Mouse (Mus musculus) midbrain, postnatal 0 days (tissue): ENCODE data around the gene Hes3. TPM values are rescaled to one million over a fixed set of nuclear protein-coding genes. Genes with fewer than 3 reads are reported as not detected.
A peak's percentile ranks its signal among the peaks of the same experiment; 100 is the strongest.

Experiments used
- ATAC-seq: fragments of 200-750 bp; cut with Nextera tagmentation; 2 replicates; pipeline ENCODE4 v1.8.0; 2017; ENCODE audit warnings: moderate number of reproducible peaks, mild to moderate bottlenecking, moderate TSS enrichment, moderate library complexity; ENCODE audit not compliant: low FRiP score
- DNase-seq: peaks from one replicate; pipeline ENCODE4 v3.0.0-alpha.2; 2015; ENCODE audit warnings: low spot score
- H3K27ac ChIP-seq: fragments of 300-500 bp; sonication (generic); 2 replicates; pipeline ENCODE4 v1.5.1; 2014; ENCODE audit warnings: low read depth, mild to moderate bottlenecking, low read length, mixed read lengths
- H3K27me3 ChIP-seq: fragments of 300-500 bp; sonication (generic); 2 replicates; pipeline ENCODE4 v1.6.1; 2014; ENCODE audit warnings: low read length, control low read depth, mixed read lengths; ENCODE audit not compliant: insufficient read depth
- H3K36me3 ChIP-seq: fragments of 300-500 bp; sonication (generic); 2 replicates; pipeline ENCODE4 v1.6.1; 2014; ENCODE audit warnings: low read length, control low read depth, mixed read lengths; ENCODE audit not compliant: insufficient read depth
- H3K4me1 ChIP-seq: fragments of 300-500 bp; sonication (generic); 2 replicates; pipeline ENCODE4 v1.6.1; 2014; ENCODE audit warnings: mild to moderate bottlenecking, control low read depth, antibody characterized with exemption, low read length, mixed read lengths; ENCODE audit not compliant: insufficient read depth
- H3K4me2 ChIP-seq: fragments of 300-500 bp; sonication (generic); 2 replicates; pipeline ENCODE4 v1.6.1; 2014; ENCODE audit warnings: low read depth, mild to moderate bottlenecking, low read length, mixed read lengths; ENCODE audit not compliant: poor library complexity, severe bottlenecking
- H3K4me3 ChIP-seq: fragments of 300-500 bp; sonication (generic); 2 replicates; pipeline ENCODE4 v1.5.1; 2014; ENCODE audit warnings: low read depth, mild to moderate bottlenecking, low read length, moderate library complexity
- H3K9ac ChIP-seq: fragments of 300-500 bp; sonication (generic); replicated peaks from 2 replicates; pipeline ENCODE4 v1.6.1; 2014; ENCODE audit warnings: mild to moderate bottlenecking, low read length, moderate library complexity, mixed read lengths; ENCODE audit not compliant: poor library complexity, severe bottlenecking
- H3K9me3 ChIP-seq: fragments of 300-500 bp; sonication (generic); 2 replicates; pipeline ENCODE4 v1.6.1; 2016; ENCODE audit warnings: low read length, control low read depth
- CTCF ChIP-seq: IDR thresholded peaks from 2 replicates; pipeline ENCODE4 v1.5.1; 2016; ENCODE audit warnings: antibody characterized with exemption, mild to moderate bottlenecking
- WGBS: fragments of 180-500 bp; shearing (Covaris S2); extraction: QIAGEN DNeasy Blood & Tissue Kit; methylation state at CpG from one replicate; pipeline ENCODE4 v1.1.7; 2014; 5-methylcytosine and 5-hydroxymethylcytosine counted together
- polyA plus RNA-seq: library from polyadenylated mRNA; unstranded; fragments of >200 nt; fragmentation: Nextera tagmentation; extraction: Ambion mirVana; gene quantifications from 2 replicates; pipeline ENCODE4 v1.2.1, GENCODE M21; 2015
- total RNA-seq: library from RNA; depleted of rRNA; stranded (reverse); fragments of >200 nt; gene quantifications from 2 replicates; pipeline ENCODE4 v1.2.3, GENCODE M21; 2014

Gene Hes3
- total and polyA plus RNA-seq, 2 experiments from 2014 or later = 0.19 TPM; not detected in 1

- TF ChIP-seq CTCF = no peak
- no peaks in the 10 kb centered on the region for H3K9me3 ChIP-seq
Measured at GRCm38 (mm10) chr4:152303172-152303571, 11.7 kb upstream of the Hes3 start.

GRCm38 (mm10) chr4:152302012-152302411 lies 10.6 kb upstream of the Hes3 start:
- ATAC-seq = no peak
- Histone ChIP-seq H3K4me2 (no peak overlapping the region), H3K4me3 (no peak overlapping the region), H3K4me1 (0 out of 2 replicates have a peak, but pooled peaks cover 8% of the 10 kb centered on the region), H3K27me3 (no peaks in the 10 kb centered on the region), H3K9ac (no peak overlapping the region), H3K27ac (no peak overlapping the region), H3K36me3 (peaks cover 46% of the 10 kb centered on the region), H3K9me3 (no peaks in the 10 kb centered on the region)
- no peak for TF ChIP-seq CTCF
- WGBS = 54% methylated on average over 11 of the region's 11 CpGs
- DNase-seq = no peak

More at GRCm38 (mm10) chr4:152303172-152303571, 11.7 kb upstream of the Hes3 start:
- H3K27me3 ChIP-seq = no peaks in the 10 kb centered on the region
- H3K4me1 ChIP-seq = 0 out of 2 replicates have a peak, but pooled peaks cover 5% of the 10 kb centered on the region
- no peak overlapping the region for H3K27ac ChIP-seq
- no peak overlapping the region for H3K9ac ChIP-seq
- ATAC-seq (no peak), DNase-seq (no peak)
- WGBS = 92% methylated on average over 10 of the region's 10 CpGs
- no peak overlapping the region for H3K4me2 ChIP-seq
- no peak overlapping the region for H3K4me3 ChIP-seq
- peaks cover 46% of the 10 kb centered on the region for H3K36me3 ChIP-seq

- Histone ChIP-seq H3K27me3 (no peaks in the 10 kb centered on the region), H3K27ac (no peak overlapping the region), H3K9me3 (no peaks in the 10 kb centered on the region), H3K9ac (no peak overlapping the region), H3K36me3 (peaks cover 46% of the 10 kb centered on the region), H3K4me3 (no peak overlapping the region), H3K4me2 (no peak overlapping the region), H3K4me1 (0 out of 2 replicates have a peak, but pooled peaks cover 8% of the 10 kb centered on the region)
- WGBS = 88% methylated on average over 8 of the region's 8 CpGs
- DNase-seq (no peak), ATAC-seq (no peak)
- no peak for TF ChIP-seq CTCF
Measured at GRCm38 (mm10) chr4:152300375-152300774, 8.9 kb upstream of the Hes3 start.

GRCm38 (mm10) chr4:152298836-152299235 lies 7.4 kb upstream of the Hes3 start:
- Histone ChIP-seq H3K9me3 (no peaks in the 10 kb centered on the region), H3K27me3 (no peaks in the 10 kb centered on the region), H3K9ac (no peak overlapping the region), H3K4me2 (peak overlapping the region; percentile 85), H3K4me1 (0 out of 2 replicates have a peak, but pooled peaks cover 8% of the 10 kb centered on the region), H3K36me3 (peaks cover 34% of the 10 kb centered on the region), H3K27ac (no peak overlapping the region), H3K4me3 (no peak overlapping the region)
- no peak for DNase-seq
- no peak for TF ChIP-seq CTCF
- 81% methylated on average over 14 of the region's 14 CpGs for WGBS
- no peak for ATAC-seq

GRCm38 (mm10) chr4:152296874-152297861 lies 5.7 kb upstream of the Hes3 start, which contains the start of gene Icmt:
Icmt (plus strand) TSS chr4:152297227.
- peak within 1 kb of the TSS; percentile 98 for H3K9ac ChIP-seq
- H3K4me1 ChIP-seq = 0 out of 2 replicates have a peak, but pooled peaks cover 8% of the 10 kb centered on the region
- WGBS = under 1% methylated on average over 113 of the region's 119 CpGs
- no peaks in the 10 kb centered on the region for H3K9me3 ChIP-seq
- TF ChIP-seq CTCF = no peak
- DNase-seq (peak; percentile 99), ATAC-seq (peak; percentile 94)
- peaks cover 23% of the 10 kb centered on the region for H3K36me3 ChIP-seq
- H3K4me3 ChIP-seq = peak within 1 kb of the TSS; percentile 99
- peaks cover 13% of the 10 kb centered on the region for H3K27me3 ChIP-seq
- H3K27ac ChIP-seq = peak within 1 kb of the TSS; percentile 88
- H3K4me2 ChIP-seq = peak within 1 kb of the TSS; percentile 85

GRCm38 (mm10) chr4:152296371-152296770 lies 4.9 kb upstream of the Hes3 start:
- DNase-seq = no peak
- 25% methylated on average over 8 of the region's 8 CpGs for WGBS
- Histone ChIP-seq H3K9me3 (no peaks in the 10 kb centered on the region), H3K4me2 (peak overlapping the region; percentile 85), H3K9ac (0 out of 2 replicates have a peak overlapping the region, but pooled peaks have one; percentile 5), H3K27me3 (peaks cover 20% of the 10 kb centered on the region), H3K36me3 (peaks cover 21% of the 10 kb centered on the region), H3K27ac (no peak overlapping the region), H3K4me1 (0 out of 2 replicates have a peak, but pooled peaks cover 8% of the 10 kb centered on the region), H3K4me3 (peak overlapping the region; percentile 99)
- ATAC-seq = no peak
- TF ChIP-seq CTCF = no peak
